Mouse (Mus musculus) liver, postnatal 0 days (tissue): Measurements from ENCODE around the gene Lcn3. TPM values are rescaled to one million over a fixed set of nuclear protein-coding genes. Genes with fewer than 3 reads are reported as not detected.
"Not testable (repeated sequence)": the region's sequence is repeated elsewhere in the genome, so short reads cannot be mapped to it uniquely, and the experiment has no call there.

Experiments used
- ATAC-seq: fragments of 200-750 bp; cut with Nextera tagmentation; 2 replicates; pipeline ENCODE4 v1.8.0; 2017; ENCODE audit warnings: mild to moderate bottlenecking, moderate library complexity
- DNase-seq: peaks from one replicate; pipeline ENCODE4 v3.0.0-alpha.2; 2016
- H3K27ac ChIP-seq: fragments of 300-500 bp; sonication (generic); 2 replicates; pipeline ENCODE4 v1.5.1; 2014; ENCODE audit warnings: antibody characterized with exemption, moderate library complexity, mild to moderate bottlenecking, low read depth
- H3K27me3 ChIP-seq: fragments of 300-500 bp; sonication (generic); 2 replicates; pipeline ENCODE4 v1.6.1; 2014; ENCODE audit warnings: low read length, control low read depth, mixed read lengths; ENCODE audit not compliant: insufficient read depth
- H3K36me3 ChIP-seq: fragments of 300-500 bp; sonication (generic); replicated peaks from 2 replicates; pipeline ENCODE4 v1.6.1; 2014; ENCODE audit warnings: mild to moderate bottlenecking, control low read depth, low read length, moderate library complexity, mixed read lengths; ENCODE audit not compliant: insufficient read depth
- H3K4me1 ChIP-seq: fragments of 300-500 bp; sonication (generic); 2 replicates; pipeline ENCODE4 v1.6.1; 2014; ENCODE audit warnings: antibody characterized with exemption, mild to moderate bottlenecking, control low read depth; ENCODE audit not compliant: insufficient read depth
- H3K4me2 ChIP-seq: fragments of 300-500 bp; sonication (generic); 2 replicates; pipeline ENCODE4 v1.6.1; 2014; ENCODE audit warnings: low read depth, mild to moderate bottlenecking, low read length, moderate library complexity, mixed read lengths
- H3K4me3 ChIP-seq: fragments of 300-500 bp; sonication (generic); 2 replicates; pipeline ENCODE4 v1.5.1; 2014; ENCODE audit warnings: low read depth, low read length
- H3K9ac ChIP-seq: fragments of 300-500 bp; sonication (generic); replicated peaks from 2 replicates; pipeline ENCODE4 v1.6.1; 2014; ENCODE audit warnings: mild to moderate bottlenecking, moderate library complexity
- H3K9me3 ChIP-seq: fragments of 300-500 bp; sonication (generic); 2 replicates; pipeline ENCODE4 v1.6.1; 2016; ENCODE audit warnings: mild to moderate bottlenecking, control low read depth, low read length, mixed read lengths
- CTCF ChIP-seq: sonication (generic); IDR thresholded peaks from 2 replicates; pipeline ENCODE4 v1.5.1; 2016; ENCODE audit warnings: antibody characterized with exemption, low read depth
- EP300 ChIP-seq: IDR thresholded peaks from 2 replicates; pipeline ENCODE4 v1.6.1; 2016; ENCODE audit warnings: antibody characterized with exemption, low read depth, mild to moderate bottlenecking
- WGBS: fragments of 180-500 bp; shearing (Covaris S2); extraction: QIAGEN DNeasy Blood & Tissue Kit; methylation state at CpG from one replicate; pipeline ENCODE4 v1.1.7; 2014; ENCODE audit not compliant: insufficient replicate concordance; 5-methylcytosine and 5-hydroxymethylcytosine counted together
- polyA plus RNA-seq: library from polyadenylated mRNA; unstranded; fragments of >200 nt; fragmentation: Nextera tagmentation; extraction: Ambion mirVana; gene quantifications from 2 replicates; pipeline ENCODE4 v1.2.1, GENCODE M21; 2015

The Lcn3 gene
- not detected in 2 replicates for polyA plus RNA-seq

- Histone ChIP-seq H3K4me2 (no peak within 1 kb of the TSS), H3K27ac (no peak within 1 kb of the TSS), H3K9me3 (no peaks in the 10 kb centered on the region), H3K9ac (no peak within 1 kb of the TSS), H3K36me3 (no peaks in the 10 kb centered on the region), H3K27me3 (no peaks in the 10 kb centered on the region), H3K4me1 (no peaks in the 10 kb centered on the region), H3K4me3 (no peak within 1 kb of the TSS)
- 47% methylated on average over 2 of the region's 2 CpGs for WGBS
- ATAC-seq (no peak), DNase-seq (no peak)
- TF ChIP-seq CTCF (no peak), EP300 (no peak)
Observed at GRCm38 (mm10) chr2:25765269-25765668, at the start of gene Lcn3. Lcn3 (plus strand) TSS chr2:25765569.

- Histone ChIP-seq H3K4me3 (no peak overlapping the region), H3K9ac (no peak overlapping the region), H3K36me3 (no peaks in the 10 kb centered on the region), H3K4me2 (no peak overlapping the region), H3K9me3 (no peaks in the 10 kb centered on the region), H3K27me3 (no peaks in the 10 kb centered on the region), H3K27ac (no peak overlapping the region), H3K4me1 (no peaks in the 10 kb centered on the region)
- TF ChIP-seq EP300, result no peak
- no peak for TF ChIP-seq CTCF
- DNase-seq (no peak), ATAC-seq (no peak)
Observed at GRCm38 (mm10) chr2:25717222-25717621, 48.1 kb upstream of the Lcn3 start.

GRCm38 (mm10) chr2:25733199-25733930 is 32.0 kb upstream of the Lcn3 start:
- Histone ChIP-seq H3K9ac (no peak overlapping the region), H3K27ac (no peak overlapping the region), H3K9me3 (no peaks in the 10 kb centered on the region), H3K36me3 (no peaks in the 10 kb centered on the region), H3K4me2 (no peak overlapping the region), H3K4me3 (no peak overlapping the region), H3K27me3 (no peaks in the 10 kb centered on the region), H3K4me1 (no peaks in the 10 kb centered on the region)
- DNase-seq (no peak), ATAC-seq (no peak)
- no peak for TF ChIP-seq CTCF
- TF ChIP-seq EP300, result no peak
- 46% methylated on average over 2 of the region's 2 CpGs for WGBS

- not testable (repeated sequence) for H3K9me3 ChIP-seq, ATAC-seq, H3K4me2 ChIP-seq, H3K27me3 ChIP-seq, H3K36me3 ChIP-seq, H3K9ac ChIP-seq, H3K4me1 ChIP-seq, H3K27ac ChIP-seq, H3K4me3 ChIP-seq, DNase-seq
- WGBS, result 78% methylated on average over 3 of the region's 3 CpGs
Observed at GRCm38 (mm10) chr2:25736709-25737108, 28.7 kb upstream of the Lcn3 start, which contains the start of gene Obp2b. Obp2b (plus strand) TSS chr2:25737009.

- H3K27me3 ChIP-seq, result no peaks in the 10 kb centered on the region
Observed at GRCm38 (mm10) chr2:25741671-25742070, 23.7 kb upstream of the Lcn3 start.

DNA sequence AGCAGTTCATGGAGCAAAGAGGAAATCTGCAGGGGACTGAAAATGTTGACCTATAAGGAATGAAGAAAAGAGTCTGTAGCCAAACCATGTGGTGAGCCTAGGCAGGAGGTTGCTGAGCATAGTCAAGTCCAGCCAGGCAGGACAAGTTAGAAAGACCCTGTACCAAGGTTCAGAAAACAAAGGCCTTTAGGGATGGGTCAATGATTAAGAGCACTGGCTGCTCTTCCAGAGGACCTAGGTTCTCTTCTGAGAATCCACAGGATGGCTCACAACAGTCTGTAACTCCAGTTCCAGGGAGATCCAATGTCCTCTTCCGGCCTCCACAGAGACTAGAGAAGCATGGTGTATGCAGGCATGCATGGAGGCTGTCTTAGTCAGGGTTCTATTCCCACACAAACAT is 11.2 kb upstream of the Lcn3 start:
- no peaks in the 10 kb centered on the region for H3K9me3 ChIP-seq
- DNase-seq (no peak), ATAC-seq (no peak)
- no peak overlapping the region for H3K27ac ChIP-seq
- TF ChIP-seq EP300, result no peak
- no peak for TF ChIP-seq CTCF
- no peaks in the 10 kb centered on the region for H3K4me1 ChIP-seq
- no peak overlapping the region for H3K9ac ChIP-seq
- no peak overlapping the region for H3K4me2 ChIP-seq
- H3K27me3 ChIP-seq, result no peaks in the 10 kb centered on the region
- H3K36me3 ChIP-seq, result no peaks in the 10 kb centered on the region
- H3K4me3 ChIP-seq, result no peak overlapping the region
- WGBS, result 70% methylated on average over 1 of the region's 1 CpGs

More at GRCm38 (mm10) chr2:25741671-25742070, 23.7 kb upstream of the Lcn3 start:
- Histone ChIP-seq H3K9ac (no peak overlapping the region), H3K27ac (no peak overlapping the region), H3K9me3 (no peaks in the 10 kb centered on the region), H3K4me3 (no peak overlapping the region), H3K36me3 (no peaks in the 10 kb centered on the region), H3K4me2 (no peak overlapping the region), H3K4me1 (no peaks in the 10 kb centered on the region)
- ATAC-seq (no peak), DNase-seq (no peak)
- 43% methylated on average over 1 of the region's 1 CpGs for WGBS
- no peak for TF ChIP-seq CTCF
- no peak for TF ChIP-seq EP300
